Mouse (Mus musculus): Measurements from ENCODE around the gene Aste1. TPM values are rescaled to one million over a fixed set of nuclear protein-coding genes. Genes with fewer than 3 reads are reported as not detected.

Gene Aste1
- total RNA-seq, 2 experiments from 2014 or later: 8.2 to 9.5 TPM

Other genes starting within 250 kb of the Aste1 start
- gene Nek11, start 132 bp downstream of the Aste1 start, total RNA-seq (2021): under 1 TPM in 1 of 2 experiments, not detected in 1; 0.17 TPM
- 10 to 100 TPM; 54.6 to 61.7 TPM for gene Atp2c1, start 131.9 kb downstream of the Aste1 start, total RNA-seq (2021)
- gene Pik3r4, start 247.6 kb downstream of the Aste1 start, total RNA-seq (2021): 10 to 100 TPM; 21.4 to 22.4 TPM